Mouse (Mus musculus): ENCODE results near the gene Cntn1.

- TF ChIP-seq CHD2 (IDR thresholded peaks at IDR 0.05; ENCODE audit: low read depth, low read length) (no peak), MAFK (IDR thresholded peaks at IDR 0.05; ENCODE audit: insufficient read depth, low read depth, low read length) (no peak), ZC3H11A (IDR thresholded peaks at IDR 0.05; ENCODE audit: borderline replicate concordance, low read depth, low read length) (no peak), HCFC1 (IDR thresholded peaks at IDR 0.05; ENCODE audit: borderline replicate concordance, insufficient read depth, low read length) (no peak)
These were observed 155.7 kb downstream of the Cntn1 start for GRCm38 (mm10) chr15:92206695-92207094.
